In genomic region chr1:132586679-132587201, GRCm38 (mm10) we compare ENCODE assay signal across 11 mouse cellular contexts. TPM values are rescaled to one million over a fixed set of nuclear protein-coding genes. Genes with fewer than 3 reads are reported as not detected.
DNase-seq lines count a peak whose midpoint lies in the region; ATAC-seq and TF ChIP-seq lines count a peak whose summit lies in the region.
"Had no signal": no experiment of that assay in that cellular context is flagged by ENCODE, and none has a peak within 500 bp of the region (broad histone marks: within the 10 kb centered on the region; RNA-seq: fewer than 3 reads in every experiment).

No protein-coding gene starts in this region.

- ATAC-seq in midbrain, embryonic 12.5 days (ENCODE audit: low FRiP score, low read depth) = no peak
- no peak for ATAC-seq in midbrain, postnatal 0 days (ENCODE audit: low FRiP score)
- ATAC-seq in intestine, postnatal 0 days = peak; percentile 86
- ATAC-seq in stomach, postnatal 0 days (ENCODE audit: low FRiP score, low TSS enrichment) = peak; percentile 89
- no peak for ATAC-seq in granulocyte monocyte progenitor cell, adult 5-6 weeks (replicated peaks; ENCODE audit: poor library complexity, severe bottlenecking)

- peak overlapping the region; percentile 95 for H3K27ac ChIP-seq in midbrain, embryonic 12.5 days (replicated peaks)
- no peak overlapping the region for H3K27ac ChIP-seq in midbrain, postnatal 0 days (ENCODE audit: low read depth, low read length)
- H3K27ac ChIP-seq in intestine, postnatal 0 days (ENCODE audit: low read depth, low read length) = peak overlapping the region; percentile 76
- H3K27ac ChIP-seq in stomach, postnatal 0 days (replicated peaks) = no peak overlapping the region
- H3K27ac ChIP-seq: embryonic facial prominence, embryonic 12.5 days; lung, embryonic 15.5 days had no signal

- no peaks in the 10 kb centered on the region for H3K27me3 ChIP-seq in midbrain, embryonic 12.5 days
- H3K27me3 ChIP-seq in midbrain, postnatal 0 days (ENCODE audit: insufficient read depth, low read length) = no peaks in the 10 kb centered on the region
- no peaks in the 10 kb centered on the region for H3K27me3 ChIP-seq in intestine, postnatal 0 days (replicated peaks; ENCODE audit: control insufficient read depth, insufficient read depth, low read length)
- H3K27me3 ChIP-seq in stomach, postnatal 0 days (ENCODE audit: control insufficient read depth, insufficient read depth, low read length) = no peaks in the 10 kb centered on the region
- H3K27me3 ChIP-seq: embryonic facial prominence, embryonic 12.5 days; lung, embryonic 15.5 days had no signal

- no peak overlapping the region for H3K9ac ChIP-seq in midbrain, embryonic 12.5 days (replicated peaks)
- H3K9ac ChIP-seq in midbrain, postnatal 0 days (replicated peaks; ENCODE audit: low read length, poor library complexity, severe bottlenecking) = no peak overlapping the region
- H3K9ac ChIP-seq in intestine, postnatal 0 days (ENCODE audit: low read depth, low read length) = no peak overlapping the region
- no peak overlapping the region for H3K9ac ChIP-seq in stomach, postnatal 0 days (ENCODE audit: low read length)
- H3K9ac ChIP-seq: embryonic facial prominence, embryonic 12.5 days; lung, embryonic 15.5 days had no signal

- no peaks in the 10 kb centered on the region for H3K9me3 ChIP-seq in midbrain, embryonic 12.5 days
- H3K9me3 ChIP-seq in midbrain, postnatal 0 days (ENCODE audit: low read length) = no peaks in the 10 kb centered on the region
- no peaks in the 10 kb centered on the region for H3K9me3 ChIP-seq in intestine, postnatal 0 days (ENCODE audit: control insufficient read depth)
- no peaks in the 10 kb centered on the region for H3K9me3 ChIP-seq in stomach, postnatal 0 days (ENCODE audit: control insufficient read depth, low read length)
- H3K9me3 ChIP-seq: embryonic facial prominence, embryonic 12.5 days; lung, embryonic 15.5 days had no signal

- H3K4me1 ChIP-seq in midbrain, embryonic 12.5 days = peaks cover 56% of the 10 kb centered on the region
- H3K4me1 ChIP-seq in midbrain, postnatal 0 days (ENCODE audit: insufficient read depth, low read length) = peaks cover 2% of the 10 kb centered on the region
- H3K4me1 ChIP-seq in intestine, postnatal 0 days (replicated peaks; ENCODE audit: control insufficient read depth, insufficient read depth, low read length) = no peaks in the 10 kb centered on the region
- 0 out of 2 replicates have a peak, but pooled peaks cover 4% of the 10 kb centered on the region for H3K4me1 ChIP-seq in stomach, postnatal 0 days (replicated peaks; ENCODE audit: control insufficient read depth, insufficient read depth)
- H3K4me1 ChIP-seq: lung, embryonic 15.5 days had no signal

- no peak for DNase-seq in midbrain, postnatal 0 days (ENCODE audit: low spot score)
- DNase-seq in liver = peak; percentile 44
- peak; percentile 75 for DNase-seq in stomach, postnatal 0 days (ENCODE audit: low spot score)
- DNase-seq in ovary, postnatal 10 days (ENCODE audit: low spot score) = no peak
- DNase-seq in spleen, adult 18-20 months = no peak
- DNase-seq: right cerebral cortex, postnatal 4 days had no signal

- TF ChIP-seq CTCF in midbrain, postnatal 0 days (IDR thresholded peaks at IDR 0.05) = no peak
- no peak for TF ChIP-seq CTCF in intestine, postnatal 0 days (IDR thresholded peaks at IDR 0.05; ENCODE audit: low read depth)
- no peak for TF ChIP-seq CTCF in stomach, postnatal 0 days (IDR thresholded peaks at IDR 0.05; ENCODE audit: low read depth)

- H3K4me2 ChIP-seq in midbrain, embryonic 12.5 days (replicated peaks) = no peak overlapping the region
- H3K4me2 ChIP-seq in midbrain, postnatal 0 days (ENCODE audit: low read depth, low read length, poor library complexity, severe bottlenecking) = no peak overlapping the region
- peak overlapping the region; percentile 54 for H3K4me2 ChIP-seq in intestine, postnatal 0 days (replicated peaks; ENCODE audit: low read depth)
- H3K4me2 ChIP-seq in stomach, postnatal 0 days (replicated peaks; ENCODE audit: low read depth) = peak overlapping the region; percentile 25
- H3K4me2 ChIP-seq: embryonic facial prominence, embryonic 12.5 days; lung, embryonic 15.5 days had no signal

- no peak for TF ChIP-seq EP300 in stomach, postnatal 0 days (optimal IDR thresholded peaks at IDR 0.05)

- no peak overlapping the region for H3K4me3 ChIP-seq in midbrain, embryonic 12.5 days
- no peak overlapping the region for H3K4me3 ChIP-seq in midbrain, postnatal 0 days (ENCODE audit: low read depth, low read length)
- peak overlapping the region; percentile 11; the same call in 1 of the 2 replicates for H3K4me3 ChIP-seq in intestine, postnatal 0 days (ENCODE audit: low read depth, low read length)
- no peak overlapping the region for H3K4me3 ChIP-seq in stomach, postnatal 0 days (ENCODE audit: low read depth, low read length)
- H3K4me3 ChIP-seq: embryonic facial prominence, embryonic 12.5 days; lung, embryonic 15.5 days had no signal

- H3K36me3 ChIP-seq in midbrain, embryonic 12.5 days = no peaks in the 10 kb centered on the region
- peaks cover 5% of the 10 kb centered on the region; the same call in 1 of the 2 replicates for H3K36me3 ChIP-seq in midbrain, postnatal 0 days (ENCODE audit: insufficient read depth, low read length)
- no peaks in the 10 kb centered on the region for H3K36me3 ChIP-seq in intestine, postnatal 0 days (ENCODE audit: control insufficient read depth, insufficient read depth)
- no peaks in the 10 kb centered on the region for H3K36me3 ChIP-seq in stomach, postnatal 0 days (ENCODE audit: control insufficient read depth, insufficient read depth, low read length)
- H3K36me3 ChIP-seq: embryonic facial prominence, embryonic 12.5 days; lung, embryonic 15.5 days had no signal

- WGBS in midbrain, embryonic 12.5 days = 48% methylated on average over 15 of the region's 15 CpGs
- WGBS in midbrain, postnatal 0 days = 61% methylated on average over 15 of the region's 15 CpGs
- WGBS in intestine, postnatal 0 days = 17% methylated on average over 15 of the region's 15 CpGs
- WGBS in stomach, postnatal 0 days = 22% methylated on average over 15 of the region's 15 CpGs

RNA-seq across cellular contexts. Expression of gene Cntn2, which starts 43.7 kb away (rescaled TPM):
- polyA plus RNA-seq in midbrain, embryonic 12.5 days (2016; fragmentation: Nextera tagmentation; extraction: Ambion mirVana) = 109 and 112 TPM in 2 replicates
- total RNA-seq in midbrain, postnatal 0 days (2014; rRNA removed) = 55.4 and 69.2 TPM in 2 replicates
- polyA plus RNA-seq in midbrain, postnatal 0 days (2015; fragmentation: Nextera tagmentation; extraction: Ambion mirVana) = 14.7 and 15.6 TPM in 2 replicates
- 0.14 and 0.29 TPM in 2 replicates for polyA plus RNA-seq in intestine, postnatal 0 days (2015; fragmentation: Nextera tagmentation; extraction: Ambion mirVana)
- 0.04 and 0.13 TPM in 2 replicates for polyA plus RNA-seq in stomach, postnatal 0 days (2015; fragmentation: Nextera tagmentation; extraction: Ambion mirVana)
- total RNA-seq in granulocyte monocyte progenitor cell, adult 5-6 weeks (2014; fragmentation: Nextera tagmentation) = not detected in 2 replicates
- total RNA-seq in granulocyte monocyte progenitor cell, adult 5-6 weeks (2017) = not detected in 2 replicates

Comparison
In these comparisons a context has a peak if more than half of its experiments do, and no peak if none do; other contexts are left out.
1. H3K27ac ChIP-seq: peak in midbrain, embryonic 12.5 days (single experiment) and intestine, postnatal 0 days (single experiment); none in midbrain, postnatal 0 days (single experiment) and stomach, postnatal 0 days (single experiment).
2. ATAC-seq: peak in intestine, postnatal 0 days (single experiment) and stomach, postnatal 0 days (single experiment); none in midbrain, embryonic 12.5 days (single experiment), midbrain, postnatal 0 days (single experiment) and granulocyte monocyte progenitor cell, adult 5-6 weeks (single experiment).
3. H3K4me2 ChIP-seq: peak in intestine, postnatal 0 days (single experiment) and stomach, postnatal 0 days (single experiment); none in midbrain, embryonic 12.5 days (single experiment) and midbrain, postnatal 0 days (single experiment).
4. DNase-seq: peak in liver (single experiment) and stomach, postnatal 0 days (single experiment); none in midbrain, postnatal 0 days (single experiment), ovary, postnatal 10 days (single experiment) and spleen, adult 18-20 months (0 of 2).
5. RNA of gene Cntn2, which starts 43.7 kb away (polyA plus RNA-seq): 109 to 112 TPM in midbrain, embryonic 12.5 days and 14.7 to 15.6 TPM in midbrain, postnatal 0 days; 0.14 to 0.29 TPM in intestine, postnatal 0 days and 0.04 to 0.13 TPM in stomach, postnatal 0 days; every median in the first group is over 10 times any median in the second.